Mouse (Mus musculus): ENCODE results near the gene Fam133b.

DNA sequence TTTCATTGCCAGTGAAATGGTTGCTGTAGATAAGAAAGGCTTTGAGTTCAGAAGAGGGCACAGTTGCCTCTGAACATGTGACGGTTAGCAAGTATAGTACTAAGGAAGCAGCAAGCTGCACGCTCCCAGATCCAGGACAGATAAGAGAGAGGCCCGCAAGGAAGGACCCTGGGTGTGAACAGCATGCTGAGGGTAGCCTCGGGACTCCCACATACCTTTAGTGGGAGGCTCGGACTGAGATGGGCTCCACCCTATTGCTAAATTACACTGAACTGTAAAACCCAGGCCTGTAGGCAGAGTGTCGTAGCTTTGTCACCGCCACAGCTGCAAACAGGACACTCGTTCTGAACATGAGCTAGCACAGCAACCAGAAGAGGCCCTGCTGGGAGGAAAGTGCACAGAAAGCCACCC, 28.7 kb upstream of the Fam133b start:
- TF ChIP-seq CTCF (IDR thresholded peaks at IDR 0.05; ENCODE audit: low read depth) (no peak), EP300 (IDR thresholded peaks at IDR 0.05; ENCODE audit: low read depth) (no peak)
